Mouse (Mus musculus): ENCODE measurements at regions not wholly inside any gene's neighbourhood (a gene's known extent, or its start where the extent isn't known, plus 50 kb on each side); places are given as distances from the start of the nearest gene placed in this dataset.

- no peak for TF ChIP-seq POLR2AphosphoS2 (IDR thresholded peaks at IDR 0.05; ENCODE audit: low read depth, low read length)
- no peak for TF ChIP-seq CHD1 (IDR thresholded peaks at IDR 0.05; ENCODE audit: low read depth, low read length)
- TF ChIP-seq CTCF (conservative IDR thresholded peaks at IDR 0.05 in 1 of 2, IDR thresholded peaks at IDR 0.05 in 1 of 2; ENCODE audit: low read depth in 2 of 2, low read length in 2 of 2): no peak
- TF ChIP-seq ETS1 (conservative IDR thresholded peaks at IDR 0.05; ENCODE audit: low read depth, low read length): no peak
- no peak for TF ChIP-seq IRF4 (IDR thresholded peaks at IDR 0.05; ENCODE audit: low read depth, low read length)
- no peak for TF ChIP-seq MAX (IDR thresholded peaks at IDR 0.05; ENCODE audit: low read length)
- TF ChIP-seq SIN3A (IDR thresholded peaks at IDR 0.05; ENCODE audit: low read length): no peak
- no peak for TF ChIP-seq POLR2A (IDR thresholded peaks at IDR 0.05; ENCODE audit: low read depth, low read length)
- no peak for TF ChIP-seq ZC3H11A (IDR thresholded peaks at IDR 0.05; ENCODE audit: low read depth, low read length)
- TF ChIP-seq ZKSCAN1 (IDR thresholded peaks at IDR 0.05; ENCODE audit: borderline replicate concordance, low read depth, low read length): no peak
- TF ChIP-seq MXI1 (IDR thresholded peaks at IDR 0.05; ENCODE audit: low read depth, low read length): no peak
- TF ChIP-seq RAD21 (IDR thresholded peaks at IDR 0.05; ENCODE audit: low read depth, low read length): no peak
- no peak for TF ChIP-seq UBTF (IDR thresholded peaks at IDR 0.05; ENCODE audit: low read depth, low read length)
- no peak for TF ChIP-seq KAT2A (IDR thresholded peaks at IDR 0.05; ENCODE audit: insufficient replicate concordance, low read length)
These were observed 1092.2 kb upstream of the 1700008P02Rik start for GRCm38 (mm10) chr3:7712466-7712865.

All from CH12.LX (cell line).